Mouse (Mus musculus): ENCODE results near the gene Serpinb2.

Gene Serpinb2

GRCm38 (mm10) chr1:107511252-107511651, at the start of gene Serpinb2:
Serpinb2 (plus strand) TSS chr1:107511423.
- DNase-seq: no peak

GRCm38 (mm10) chr1:107479909-107480308, 31.3 kb upstream of the Serpinb2 start:
- DNase-seq: no peak

- peak; percentile 79 for DNase-seq
Observed at GRCm38 (mm10) chr1:107481452-107481851, 29.8 kb upstream of the Serpinb2 start.

GRCm38 (mm10) chr1:107489577-107489976, 21.6 kb upstream of the Serpinb2 start:
- no peak for DNase-seq

GRCm38 (mm10) chr1:107496789-107497188, 14.4 kb upstream of the Serpinb2 start:
- DNase-seq: no peak

- DNase-seq: no peak
Observed at GRCm38 (mm10) chr1:107502025-107502424, 9.2 kb upstream of the Serpinb2 start.

- no peak for DNase-seq
Observed at GRCm38 (mm10) chr1:107503294-107503693, 7.9 kb upstream of the Serpinb2 start.

- no peak for DNase-seq
Observed at GRCm38 (mm10) chr1:107505898-107506562, 5.2 kb upstream of the Serpinb2 start.

- DNase-seq: no peak
Observed at GRCm38 (mm10) chr1:107512194-107513138, 1.2 kb downstream of the Serpinb2 start.

GRCm38 (mm10) chr1:107513530-107513929, 2.3 kb downstream of the Serpinb2 start:
- no peak for DNase-seq

GRCm38 (mm10) chr1:107515839-107516498, 4.7 kb downstream of the Serpinb2 start:
- DNase-seq: no peak

- no peak for DNase-seq
Observed at GRCm38 (mm10) chr1:107525592-107525991, 14.4 kb downstream of the Serpinb2 start.

GRCm38 (mm10) chr1:107528325-107529078, 17.3 kb downstream of the Serpinb2 start:
- no peak for DNase-seq

GRCm38 (mm10) chr1:107529365-107530052, 18.3 kb downstream of the Serpinb2 start:
- no peak for DNase-seq

GRCm38 (mm10) chr1:107533736-107534135, 22.5 kb downstream of the Serpinb2 start:
- DNase-seq: no peak

- DNase-seq: no peak
Observed at GRCm38 (mm10) chr1:107537435-107537834, 26.2 kb downstream of the Serpinb2 start.

GRCm38 (mm10) chr1:107559494-107559893, 48.3 kb downstream of the Serpinb2 start:
- no peak for DNase-seq

- no peak for DNase-seq
Observed at GRCm38 (mm10) chr1:107562110-107562509, 50.9 kb downstream of the Serpinb2 start.

GRCm38 (mm10) chr1:107565644-107566043, 54.4 kb downstream of the Serpinb2 start:
- DNase-seq: no peak

GRCm38 (mm10) chr1:107576094-107576493, 64.9 kb downstream of the Serpinb2 start:
- DNase-seq: no peak

GRCm38 (mm10) chr1:107577514-107577913, 66.3 kb downstream of the Serpinb2 start:
- no peak for DNase-seq

- no peak for DNase-seq
Observed at GRCm38 (mm10) chr1:107581220-107581619, 70.0 kb downstream of the Serpinb2 start.
